9 mouse cellular contexts compared by ENCODE assay signal in the genomic region with DNA sequence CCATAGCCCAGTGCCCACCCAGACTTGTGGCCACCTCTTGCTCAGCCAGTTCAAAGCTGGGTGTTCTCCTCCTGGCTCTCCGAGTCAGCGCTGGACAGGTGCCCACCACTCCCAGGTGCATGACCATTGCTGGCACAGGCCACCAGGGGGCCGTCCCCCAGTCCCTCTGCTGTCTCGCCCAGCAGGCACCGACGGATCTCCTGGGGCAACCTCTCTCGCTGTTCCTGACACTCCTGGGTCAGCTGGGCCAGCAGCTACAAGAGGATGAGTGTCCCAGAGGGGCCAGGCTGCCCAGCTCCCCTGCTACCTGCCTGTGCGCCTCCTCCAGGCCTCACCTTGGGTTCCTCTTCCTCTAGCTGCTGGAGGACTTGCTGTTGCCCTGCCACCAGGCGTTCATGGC. TPM values are rescaled to one million over a fixed set of nuclear protein-coding genes. Genes with fewer than 3 reads are reported as not detected.
A peak's percentile ranks its signal among the peaks of the same experiment; 100 is the strongest.
DNase-seq lines count a peak whose midpoint lies in the region; ATAC-seq and TF ChIP-seq lines count a peak whose summit lies in the region.
"Had no signal": no experiment of that assay in that cellular context is flagged by ENCODE, and none has a peak within 500 bp of the region (broad histone marks: within the 10 kb centered on the region; RNA-seq: fewer than 3 reads in every experiment).

No protein-coding gene starts in this region.

- no peaks in the 10 kb centered on the region for H3K36me3 ChIP-seq in kidney, adult 2 months (ENCODE audit: control insufficient read depth, insufficient read depth, low read length)
- H3K36me3 ChIP-seq in kidney, embryonic 15.5 days, result peaks cover 54% of the 10 kb centered on the region
- peaks cover 55% of the 10 kb centered on the region for H3K36me3 ChIP-seq in embryonic facial prominence, embryonic 14.5 days (ENCODE audit: control insufficient read depth, insufficient read depth, low read length)

- WGBS in kidney, adult 2 months, result 26% methylated on average over 9 of the region's 9 CpGs
- WGBS in kidney, embryonic 15.5 days, result 50% methylated on average over 9 of the region's 9 CpGs
- 62% methylated on average over 9 of the region's 9 CpGs for WGBS in embryonic facial prominence, embryonic 14.5 days

- H3K4me1 ChIP-seq in kidney, adult 2 months (ENCODE audit: control insufficient read depth, insufficient read depth, low read length), result peaks cover 14% of the 10 kb centered on the region; the same call in 1 of the 2 replicates
- H3K4me1 ChIP-seq in kidney, embryonic 15.5 days, result peaks cover 29% of the 10 kb centered on the region
- H3K4me1 ChIP-seq in embryonic facial prominence, embryonic 14.5 days (ENCODE audit: control insufficient read depth, insufficient read depth, low read length), result peaks cover 6% of the 10 kb centered on the region; the same call in 1 of the 2 replicates

- H3K27me3 ChIP-seq in kidney, adult 2 months (replicated peaks; ENCODE audit: control insufficient read depth, insufficient read depth, low read length), result no peaks in the 10 kb centered on the region
- H3K27me3 ChIP-seq in kidney, embryonic 15.5 days, result no peaks in the 10 kb centered on the region
- no peaks in the 10 kb centered on the region for H3K27me3 ChIP-seq in embryonic facial prominence, embryonic 14.5 days (replicated peaks; ENCODE audit: control insufficient read depth, insufficient read depth, low read length)
- H3K27me3 ChIP-seq: limb, embryonic 13.5 days had no signal

- no peaks in the 10 kb centered on the region for H3K9me3 ChIP-seq in kidney, embryonic 15.5 days (replicated peaks)
- H3K9me3 ChIP-seq in embryonic facial prominence, embryonic 14.5 days (ENCODE audit: control insufficient read depth, low read length), result no peaks in the 10 kb centered on the region
- H3K9me3 ChIP-seq: limb, embryonic 13.5 days had no signal

- no peak for ATAC-seq in CD4-positive, CD25-positive, alpha-beta regulatory T cell, adult 4 months
- no peak for ATAC-seq in kidney, embryonic 15.5 days (replicated peaks; ENCODE audit: low FRiP score)
- no peak for ATAC-seq in embryonic facial prominence, embryonic 14.5 days (ENCODE audit: low read depth)
- ATAC-seq in granulocyte monocyte progenitor cell, adult 5-6 weeks (replicated peaks; ENCODE audit: poor library complexity, severe bottlenecking), result no peak

- H3K4me2 ChIP-seq in kidney, embryonic 15.5 days, result no peak overlapping the region
- no peak overlapping the region for H3K4me2 ChIP-seq in embryonic facial prominence, embryonic 14.5 days (ENCODE audit: low read depth, low read length)
- H3K4me2 ChIP-seq: limb, embryonic 13.5 days had no signal

- peak; percentile 61 for TF ChIP-seq CTCF in kidney, adult 2 months (conservative IDR thresholded peaks at IDR 0.05; ENCODE audit: insufficient read depth, insufficient read length, low read depth, low read length)

- no peak for TF ChIP-seq POLR2A in kidney, adult 2 months (IDR thresholded peaks at IDR 0.05; ENCODE audit: low read depth, low read length)

- no peak overlapping the region for H3K4me3 ChIP-seq in kidney, adult 2 months (ENCODE audit: insufficient read depth, low read depth, low read length)
- no peak overlapping the region for H3K4me3 ChIP-seq in kidney, embryonic 15.5 days (replicated peaks)
- H3K4me3 ChIP-seq in embryonic facial prominence, embryonic 14.5 days (ENCODE audit: low read depth, low read length), result no peak overlapping the region
- H3K4me3 ChIP-seq: limb, embryonic 13.5 days had no signal

- no peak overlapping the region for H3K27ac ChIP-seq in kidney, adult 2 months (ENCODE audit: insufficient read depth, low read depth, low read length)
- no peak overlapping the region for H3K27ac ChIP-seq in kidney, embryonic 15.5 days
- no peak overlapping the region for H3K27ac ChIP-seq in embryonic facial prominence, embryonic 14.5 days (replicated peaks; ENCODE audit: low read depth, low read length)
- H3K27ac ChIP-seq: limb, embryonic 13.5 days had no signal

- H3K9ac ChIP-seq in kidney, embryonic 15.5 days, result no peak overlapping the region
- H3K9ac ChIP-seq in embryonic facial prominence, embryonic 14.5 days (ENCODE audit: low read depth, low read length), result 0 out of 2 replicates have a peak overlapping the region, but pooled peaks have one; percentile 28
- H3K9ac ChIP-seq: limb, embryonic 13.5 days had no signal

- peak; percentile 54 for DNase-seq in CD4-positive, CD25-positive, alpha-beta regulatory T cell, adult 2 months (ENCODE audit: low read depth, low spot score)
- DNase-seq in kidney, adult 2 months, result peak; percentile 74
- DNase-seq in embryonic facial prominence, embryonic 14.5 days (ENCODE audit: low spot score), result no peak
- DNase-seq in lung, postnatal 36 days, result peak; percentile 77
- DNase-seq in embryo, embryonic 10.5 days (ENCODE audit: low spot score), result no peak

RNA-seq across cellular contexts. Expression of a gene that starts 11.8 kb away (rescaled TPM):
- 10 to 100 TPM in 1 of 2 experiments, 1 to 10 TPM in 1; 8.4 to 11.4 TPM for polyA plus RNA-seq in CD4-positive, CD25-positive, alpha-beta regulatory T cell, adult 4 months (2017; shearing (Covaris generic))
- 78.4 and 91.7 TPM in 2 replicates for polyA plus RNA-seq in kidney, adult 2 months (2012; rRNA removed)
- polyA plus RNA-seq in kidney, embryonic 15.5 days (2015; fragmentation: Nextera tagmentation; extraction: Ambion mirVana), result 30.4 and 32.9 TPM in 2 replicates
- 29.7 and 35.0 TPM in 2 replicates for polyA plus RNA-seq in embryonic facial prominence, embryonic 14.5 days (2014; fragmentation: Nextera tagmentation; extraction: Ambion mirVana)
- total RNA-seq in granulocyte monocyte progenitor cell, adult 5-6 weeks (2014; fragmentation: Nextera tagmentation), result 15.0 and 18.5 TPM in 2 replicates
- total RNA-seq in granulocyte monocyte progenitor cell, adult 5-6 weeks (2017), result 14.9 and 15.8 TPM in 2 replicates

RNA-seq across cellular contexts. Expression of a gene that starts 12.4 kb away (rescaled TPM):
- 10 to 100 TPM; 36.8 to 49.6 TPM for polyA plus RNA-seq in CD4-positive, CD25-positive, alpha-beta regulatory T cell, adult 4 months (2017; shearing (Covaris generic))
- 75.4 and 83.1 TPM in 2 replicates for polyA plus RNA-seq in kidney, adult 2 months (2012; rRNA removed)
- 68.4 and 75.5 TPM in 2 replicates for polyA plus RNA-seq in kidney, embryonic 15.5 days (2015; fragmentation: Nextera tagmentation; extraction: Ambion mirVana)
- 70.7 and 83.3 TPM in 2 replicates for polyA plus RNA-seq in embryonic facial prominence, embryonic 14.5 days (2014; fragmentation: Nextera tagmentation; extraction: Ambion mirVana)
- 26.7 and 34.5 TPM in 2 replicates for total RNA-seq in granulocyte monocyte progenitor cell, adult 5-6 weeks (2014; fragmentation: Nextera tagmentation)
- 48.8 and 69.0 TPM in 2 replicates for total RNA-seq in granulocyte monocyte progenitor cell, adult 5-6 weeks (2017)

RNA-seq across cellular contexts. Expression of a gene that starts 19.7 kb away (rescaled TPM):
- polyA plus RNA-seq in CD4-positive, CD25-positive, alpha-beta regulatory T cell, adult 4 months (2017; shearing (Covaris generic)), result not detected
- 0.07 and 0.08 TPM in 2 replicates for polyA plus RNA-seq in kidney, adult 2 months (2012; rRNA removed)
- polyA plus RNA-seq in kidney, embryonic 15.5 days (2015; fragmentation: Nextera tagmentation; extraction: Ambion mirVana), result 0.14 and 0.45 TPM in 2 replicates
- 1.0 and 1.6 TPM in 2 replicates for polyA plus RNA-seq in embryonic facial prominence, embryonic 14.5 days (2014; fragmentation: Nextera tagmentation; extraction: Ambion mirVana)
- total RNA-seq in granulocyte monocyte progenitor cell, adult 5-6 weeks (2014; fragmentation: Nextera tagmentation), result not detected in 2 replicates
- total RNA-seq in granulocyte monocyte progenitor cell, adult 5-6 weeks (2017), result not detected in 2 replicates

RNA-seq across cellular contexts. Expression of a gene that starts 20.7 kb away (rescaled TPM):
- polyA plus RNA-seq in CD4-positive, CD25-positive, alpha-beta regulatory T cell, adult 4 months (2017; shearing (Covaris generic)), result 10 to 100 TPM in 1 of 2 experiments, 1 to 10 TPM in 1; 9.3 to 23.8 TPM
- 48.7 and 55.3 TPM in 2 replicates for polyA plus RNA-seq in kidney, adult 2 months (2012; rRNA removed)
- 139 and 160 TPM in 2 replicates for polyA plus RNA-seq in kidney, embryonic 15.5 days (2015; fragmentation: Nextera tagmentation; extraction: Ambion mirVana)
- polyA plus RNA-seq in embryonic facial prominence, embryonic 14.5 days (2014; fragmentation: Nextera tagmentation; extraction: Ambion mirVana), result 277 and 302 TPM in 2 replicates
- total RNA-seq in granulocyte monocyte progenitor cell, adult 5-6 weeks (2014; fragmentation: Nextera tagmentation), result 194 and 276 TPM in 2 replicates
- 94.5 and 105 TPM in 2 replicates for total RNA-seq in granulocyte monocyte progenitor cell, adult 5-6 weeks (2017)

RNA-seq across cellular contexts. Expression of a gene that starts 22.2 kb away (rescaled TPM):
- polyA plus RNA-seq in CD4-positive, CD25-positive, alpha-beta regulatory T cell, adult 4 months (2017; shearing (Covaris generic)), result 1 to 10 TPM; 3.2 to 3.4 TPM
- polyA plus RNA-seq in kidney, adult 2 months (2012; rRNA removed), result 40.2 and 53.7 TPM in 2 replicates
- polyA plus RNA-seq in kidney, embryonic 15.5 days (2015; fragmentation: Nextera tagmentation; extraction: Ambion mirVana), result 42.5 and 44.8 TPM in 2 replicates
- 31.4 and 36.8 TPM in 2 replicates for polyA plus RNA-seq in embryonic facial prominence, embryonic 14.5 days (2014; fragmentation: Nextera tagmentation; extraction: Ambion mirVana)
- 8.0 and 14.6 TPM in 2 replicates for total RNA-seq in granulocyte monocyte progenitor cell, adult 5-6 weeks (2014; fragmentation: Nextera tagmentation)
- total RNA-seq in granulocyte monocyte progenitor cell, adult 5-6 weeks (2017), result 7.1 and 10.9 TPM in 2 replicates

Comparison
In these comparisons a context has a peak if more than half of its experiments do, and no peak if none do; other contexts are left out.
1. DNase-seq: peak in CD4-positive, CD25-positive, alpha-beta regulatory T cell, adult 2 months (single experiment), kidney, adult 2 months (single experiment) and lung, postnatal 36 days (single experiment); none in embryonic facial prominence, embryonic 14.5 days (single experiment) and embryo, embryonic 10.5 days (single experiment).